Mouse (Mus musculus) macrophage (primary cell): Measurements from ENCODE around the gene Gm45213. TPM values are rescaled to one million over a fixed set of nuclear protein-coding genes. Genes with fewer than 3 reads are reported as not detected.

Experiments used
- H3K27ac ChIP-seq: fragments of 350-480 bp; formaldehyde crosslinking; 2 replicates; pipeline ENCODE4 v1.9.0; 2021
- H3K36me3 ChIP-seq: fragments of 350-480 bp; formaldehyde crosslinking; 2 replicates; pipeline ENCODE4 v1.9.0; 2021; ENCODE audit errors: inconsistent target
- H3K4me3 ChIP-seq: fragments of 350-480 bp; formaldehyde crosslinking; 2 replicates; pipeline ENCODE4 v1.9.0; 2021; ENCODE audit errors: inconsistent target
- H3K79me2 ChIP-seq: fragments of 350-480 bp; formaldehyde crosslinking; 2 replicates; pipeline ENCODE4 v1.9.0; 2021; ENCODE audit errors: inconsistent target
- WGBS: methylation state at CpG from one replicate; pipeline ENCODE4 v1.1.7; 2026; ENCODE audit warnings: inconsistent platforms; ENCODE audit not compliant: missing documents; 5-methylcytosine and 5-hydroxymethylcytosine counted together
- polyA plus RNA-seq: library from polyadenylated mRNA; stranded (reverse); fragments of 250-400 nt; gene quantifications from 3 replicates; pipeline ENCODE4 v1.2.4, GENCODE M21; 2018; ENCODE audit warnings: inconsistent platforms
- total RNA-seq, 78 experiments: library from RNA; depleted of rRNA; stranded (reverse); fragments of 250-400 nt; gene quantifications; 1 replicate in 9 of 78; 2 replicates in 24 of 78; 3 replicates in 43 of 78; 4 replicates in 2 of 78; pipeline ENCODE4 v1.2.4; 2018; ENCODE audit warnings: inconsistent platforms in 56 of 78

Gm45213 gene
- not detected for total RNA-seq (2018; cell fraction: chromatin; rRNA removed)
- total RNA-seq (2018; cell fraction: cytosol; rRNA removed), result not detected
- not detected for total RNA-seq (2018; cell fraction: nucleus; rRNA removed)
- polyA plus RNA-seq, result not detected in 3 replicates

DNA sequence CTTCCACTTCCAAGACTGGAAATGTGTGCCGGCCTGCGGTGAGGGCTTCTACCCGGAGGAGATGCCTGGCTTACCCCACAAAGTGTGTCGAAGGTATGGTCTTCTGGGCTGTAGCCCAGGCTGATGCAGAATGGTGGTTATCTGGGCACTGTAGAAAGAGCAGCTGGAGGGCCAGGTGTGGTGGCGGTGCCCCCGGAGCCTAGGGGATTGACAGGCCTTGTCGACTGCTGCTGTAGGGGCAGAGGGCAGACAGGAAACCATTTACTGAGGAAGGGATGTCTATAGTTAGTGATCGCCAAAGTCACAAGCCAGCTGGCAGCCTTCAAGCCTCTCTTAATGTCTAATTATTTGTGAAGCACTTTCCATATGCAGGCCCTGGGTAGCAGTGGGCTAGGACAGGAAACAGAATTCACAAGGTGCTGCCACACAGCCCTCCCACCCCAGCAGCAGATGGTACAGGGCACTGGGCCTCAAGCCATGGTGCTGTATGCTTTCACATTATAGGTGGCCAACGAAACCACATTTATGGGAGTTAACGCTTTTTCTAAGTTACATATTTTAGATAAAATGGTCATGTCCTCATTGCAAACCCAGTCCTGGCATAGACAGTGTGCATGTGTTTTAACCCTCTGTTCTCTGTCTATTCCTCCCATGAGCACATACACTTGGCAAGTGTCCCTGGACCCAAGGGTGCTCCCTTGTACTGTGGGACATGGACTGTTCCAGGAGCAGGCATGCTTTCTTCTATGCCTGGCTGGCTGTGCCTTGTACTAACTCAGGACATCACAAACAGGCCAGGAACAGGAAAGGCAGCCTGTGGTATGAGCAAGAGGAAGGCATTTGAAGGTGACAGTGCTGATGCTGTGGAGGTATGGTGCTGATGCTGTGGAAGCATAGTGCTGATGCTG, at the start of gene Gm45213:
Gene Gm45213 (plus strand): TSS at position 51 of the 908 bp plus-strand sequence.
- no peaks in the 10 kb centered on the region for H3K36me3 ChIP-seq
- 49% methylated on average over 10 of the region's 10 CpGs for WGBS
- H3K27ac ChIP-seq, result no peak within 1 kb of the TSS
- H3K79me2 ChIP-seq, result no peaks in the 10 kb centered on the region
- H3K4me3 ChIP-seq, result no peak within 1 kb of the TSS

DNA sequence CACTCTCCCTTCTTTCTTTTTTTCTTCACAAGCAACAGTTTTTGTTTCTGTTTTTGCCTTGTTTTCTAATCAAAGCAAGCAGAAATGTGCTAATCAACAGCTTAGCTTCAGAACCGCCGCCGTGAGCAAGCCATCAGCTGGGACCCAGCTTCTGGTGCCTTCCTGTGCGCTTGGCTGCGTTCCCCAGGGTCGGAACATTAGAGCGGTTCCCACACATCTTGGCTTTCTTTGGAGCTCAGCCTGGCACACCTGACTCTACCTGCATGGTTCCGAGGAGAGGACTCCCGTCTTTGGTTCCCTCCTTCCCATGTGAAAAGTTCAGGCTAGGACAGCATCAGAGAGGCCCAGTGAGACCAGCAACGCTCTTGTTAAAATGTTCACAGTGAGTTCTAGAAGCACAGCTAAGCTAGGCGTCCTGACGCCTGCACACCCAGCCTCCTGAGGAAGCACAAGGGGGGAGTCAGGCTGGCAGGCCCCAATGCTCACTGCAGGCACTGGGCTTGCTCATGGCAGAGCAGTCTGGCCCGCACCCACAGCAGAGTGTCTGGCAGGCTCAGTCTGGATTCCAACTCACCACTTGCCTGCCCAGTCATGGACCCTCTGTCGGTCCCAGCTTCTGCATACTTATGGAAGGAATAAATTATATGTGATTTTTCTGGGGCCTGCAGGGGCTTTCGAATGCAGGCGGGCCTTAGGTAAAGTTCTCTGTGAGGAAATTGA, 42.2 kb upstream of the Gm45213 start:
- no peak overlapping the region for H3K4me3 ChIP-seq
- WGBS, result 93% methylated on average over 16 of the region's 16 CpGs
- H3K79me2 ChIP-seq, result no peaks in the 10 kb centered on the region
- no peaks in the 10 kb centered on the region for H3K36me3 ChIP-seq
- no peak overlapping the region for H3K27ac ChIP-seq

DNA sequence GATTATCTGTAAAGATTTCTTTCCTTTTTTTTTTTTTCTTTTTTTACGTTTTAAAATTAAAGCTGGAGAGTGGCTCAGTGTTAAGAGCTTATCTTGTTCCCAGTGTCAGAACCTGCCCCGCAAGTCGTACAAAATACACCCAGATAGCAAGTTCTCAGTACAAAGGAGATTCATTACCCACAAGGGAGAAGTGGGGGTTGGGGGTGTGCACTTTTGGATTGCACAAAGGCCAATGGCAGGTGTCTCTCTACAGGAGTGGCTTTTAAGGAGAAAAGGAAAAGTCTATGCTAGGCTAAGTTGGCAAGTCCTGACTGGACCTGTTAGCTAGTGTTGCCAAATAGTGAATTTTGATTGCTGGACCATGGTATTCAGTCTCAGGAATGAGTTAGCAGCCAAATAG, 41.6 kb upstream of the Gm45213 start:
- Histone ChIP-seq H3K79me2 (no peaks in the 10 kb centered on the region), H3K4me3 (no peak overlapping the region), H3K27ac (no peak overlapping the region), H3K36me3 (no peaks in the 10 kb centered on the region)
- 77% methylated on average over 3 of the region's 3 CpGs for WGBS

DNA sequence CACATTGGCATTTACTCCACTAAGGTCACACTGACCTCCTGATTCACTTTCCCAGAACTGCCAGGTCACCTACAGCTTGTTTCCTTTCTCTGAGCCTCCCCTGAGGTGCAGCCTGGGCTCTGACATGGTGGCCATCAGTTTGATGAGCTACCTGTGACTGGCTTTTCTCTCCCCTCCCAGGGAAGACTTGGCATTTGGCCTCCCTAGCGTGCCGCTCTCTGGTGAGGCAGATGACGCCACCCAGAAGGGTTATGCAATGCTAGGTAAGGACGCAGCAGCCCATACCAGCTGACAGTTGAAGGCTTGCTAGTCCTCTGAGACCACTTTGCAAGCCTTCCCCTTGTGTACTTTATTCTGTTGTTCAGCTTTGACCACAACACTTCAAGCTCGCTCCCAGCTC, 40.0 kb upstream of the Gm45213 start:
- WGBS, result 83% methylated on average over 5 of the region's 5 CpGs
- H3K27ac ChIP-seq, result no peak overlapping the region

DNA sequence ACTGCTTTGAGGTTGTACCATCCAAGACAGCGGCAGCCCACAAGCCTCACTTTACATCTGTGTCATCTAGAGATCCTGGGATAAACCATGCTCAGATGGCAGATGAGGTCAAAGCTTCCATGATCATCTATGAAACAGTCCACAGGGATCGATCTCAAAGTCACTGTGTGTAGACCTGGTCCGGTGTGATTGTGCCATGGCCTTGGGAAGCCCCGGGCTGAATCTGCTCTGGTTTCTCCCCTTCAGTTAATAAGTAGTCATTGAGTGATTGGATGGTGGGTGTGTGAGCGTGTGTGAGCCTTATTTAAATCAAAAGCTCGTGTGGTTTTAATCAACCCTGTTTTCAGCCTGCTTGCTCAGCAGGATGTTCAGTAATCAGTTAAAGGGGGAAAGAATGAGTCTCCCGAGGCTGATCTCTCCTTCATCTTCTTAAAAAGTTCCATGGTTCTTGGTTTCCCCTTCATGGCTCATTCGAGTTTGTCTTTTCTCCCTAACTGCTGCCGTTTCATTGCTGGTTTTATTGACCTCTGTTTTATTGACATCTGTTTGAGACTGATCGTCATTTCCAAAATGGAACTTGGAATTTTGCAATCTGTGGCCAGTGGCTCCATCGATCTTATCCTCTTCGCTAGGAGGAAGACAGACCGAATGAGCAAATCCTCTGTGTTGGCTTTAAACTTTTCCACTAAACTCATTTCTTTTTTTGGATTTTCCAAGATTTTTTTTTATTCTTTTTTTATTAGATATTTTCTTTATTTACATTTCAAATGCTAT, 39.4 kb upstream of the Gm45213 start:
- 88% methylated on average over 13 of the region's 13 CpGs for WGBS
- H3K36me3 ChIP-seq, result no peaks in the 10 kb centered on the region
- no peak overlapping the region for H3K27ac ChIP-seq
- H3K4me3 ChIP-seq, result no peak overlapping the region
- H3K79me2 ChIP-seq, result no peaks in the 10 kb centered on the region

More for the DNA sequence above, 40.0 kb upstream of the Gm45213 start:
- no peaks in the 10 kb centered on the region for H3K79me2 ChIP-seq
- no peaks in the 10 kb centered on the region for H3K36me3 ChIP-seq
- H3K4me3 ChIP-seq, result no peak overlapping the region

DNA sequence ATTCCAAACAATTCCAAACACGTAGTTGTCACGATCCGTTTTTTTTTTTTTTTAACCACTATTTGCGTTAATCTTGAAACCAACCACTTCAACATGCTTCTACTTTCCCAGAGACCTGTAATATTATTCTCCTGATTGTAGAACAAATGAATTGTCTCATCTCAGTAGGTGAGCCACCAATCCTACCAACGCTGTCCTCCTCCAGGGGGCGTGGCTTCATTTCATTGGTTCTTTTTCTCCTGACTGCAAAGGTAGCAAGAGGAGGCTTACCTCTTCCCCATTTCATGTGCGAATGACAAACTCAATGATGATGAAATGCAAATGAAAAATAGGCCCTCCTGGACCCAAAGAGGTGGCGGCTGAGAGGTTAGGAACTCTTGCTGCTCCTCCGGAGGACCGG, 38.3 kb upstream of the Gm45213 start:
- Histone ChIP-seq H3K79me2 (no peaks in the 10 kb centered on the region), H3K36me3 (no peaks in the 10 kb centered on the region), H3K4me3 (no peak overlapping the region), H3K27ac (no peak overlapping the region)
- 93% methylated on average over 10 of the region's 10 CpGs for WGBS

DNA sequence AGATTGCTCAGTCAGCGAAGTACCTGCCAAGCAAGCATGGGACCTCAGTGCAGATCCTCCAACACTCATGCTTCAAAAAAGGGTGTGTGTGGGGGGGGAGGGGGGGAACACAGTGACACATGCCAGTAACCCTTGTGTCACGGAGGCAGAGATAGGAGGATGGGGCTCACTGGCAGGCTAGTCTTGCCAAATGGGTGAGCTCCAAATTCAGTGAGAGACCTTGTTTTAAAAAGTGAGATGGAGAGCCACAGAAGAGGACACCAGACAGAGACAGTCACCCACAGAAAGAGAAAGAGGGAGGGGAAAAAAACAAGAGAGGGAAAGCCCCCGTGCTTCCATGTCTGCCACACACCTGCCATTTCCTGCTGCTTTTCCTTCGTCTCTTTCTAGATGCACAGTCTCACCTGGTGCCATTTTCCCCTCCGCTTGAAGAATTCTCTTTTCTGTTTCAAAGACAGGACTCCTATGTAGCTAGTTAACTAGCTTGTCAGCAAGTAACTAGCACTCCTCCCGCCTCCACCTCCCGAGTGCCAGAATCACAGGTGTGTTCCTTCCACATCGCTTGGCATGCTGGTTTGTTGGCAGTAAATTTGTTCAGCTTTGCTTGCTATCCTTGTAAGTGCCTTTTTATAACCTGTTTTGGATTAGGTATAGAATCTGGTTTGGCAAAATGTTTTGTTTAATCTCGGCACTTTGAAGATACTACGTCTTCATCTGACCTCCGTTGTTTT, 35.1 kb upstream of the Gm45213 start:
- H3K4me3 ChIP-seq, result no peak overlapping the region
- WGBS, result 93% methylated on average over 11 of the region's 11 CpGs
- no peaks in the 10 kb centered on the region for H3K36me3 ChIP-seq
- H3K79me2 ChIP-seq, result no peaks in the 10 kb centered on the region
- H3K27ac ChIP-seq, result no peak overlapping the region

DNA sequence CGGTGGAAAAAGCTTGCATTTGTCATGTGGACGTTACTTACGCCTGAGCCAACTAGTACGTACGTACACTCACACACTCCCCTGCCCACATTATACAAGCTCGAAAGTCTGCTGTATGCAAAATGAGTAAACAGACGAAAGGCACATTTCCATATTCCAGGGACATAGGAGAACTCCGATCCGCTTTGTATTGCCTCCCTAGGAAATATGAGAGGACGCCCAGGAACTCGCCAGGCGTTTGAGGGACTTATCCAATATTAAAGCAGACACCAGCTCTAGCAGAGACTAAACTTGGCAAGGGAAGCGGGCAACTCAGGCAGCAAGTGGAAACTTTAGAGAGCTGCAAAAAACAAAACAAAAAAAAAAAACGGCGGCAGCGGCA, 34.5 kb upstream of the Gm45213 start:
- Histone ChIP-seq H3K79me2 (no peaks in the 10 kb centered on the region), H3K4me3 (no peak overlapping the region), H3K27ac (no peak overlapping the region), H3K36me3 (no peaks in the 10 kb centered on the region)
- 89% methylated on average over 16 of the region's 16 CpGs for WGBS

DNA sequence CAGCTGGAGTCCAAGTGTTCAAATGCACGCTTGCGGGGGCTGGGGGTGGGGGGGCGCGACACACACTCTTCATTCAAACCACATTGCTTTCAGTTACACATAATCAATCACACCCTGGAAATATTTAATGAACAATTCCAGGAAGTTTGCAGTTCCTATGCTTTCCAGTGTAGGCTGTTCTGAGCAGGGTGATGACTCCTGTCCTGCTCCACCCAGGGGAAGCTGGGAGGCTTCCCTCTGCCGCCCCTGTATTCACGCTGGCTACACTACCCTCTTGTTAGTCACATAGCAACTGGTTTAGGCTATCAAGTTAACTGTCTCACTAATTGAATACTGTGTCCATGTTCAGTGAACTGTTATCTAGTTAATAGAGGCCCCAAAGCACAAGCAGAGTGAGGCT, 32.9 kb upstream of the Gm45213 start:
- H3K27ac ChIP-seq, result no peak overlapping the region
- no peaks in the 10 kb centered on the region for H3K36me3 ChIP-seq
- WGBS, result 76% methylated on average over 6 of the region's 6 CpGs
- no peak overlapping the region for H3K4me3 ChIP-seq
- no peaks in the 10 kb centered on the region for H3K79me2 ChIP-seq

DNA sequence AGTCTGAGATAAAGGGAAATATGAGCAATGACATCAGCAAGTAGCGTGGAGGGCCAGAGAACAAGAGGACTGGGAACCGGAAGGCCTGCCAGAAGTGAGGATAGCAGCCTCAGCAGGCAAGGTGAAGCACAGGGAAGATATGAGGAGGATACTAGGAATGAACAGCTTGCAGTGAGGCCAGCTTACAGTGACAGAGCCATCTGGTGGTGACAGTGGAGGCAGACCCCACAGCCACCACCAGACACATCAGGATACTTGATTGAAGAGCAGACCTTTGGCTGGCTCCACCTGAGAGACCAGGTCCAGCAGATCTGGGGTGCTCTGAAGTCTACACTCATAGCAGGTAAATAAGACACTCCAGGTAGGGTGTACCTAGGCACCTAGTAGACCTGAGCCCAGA, 15.7 kb upstream of the Gm45213 start:
- WGBS, result 93% methylated on average over 2 of the region's 2 CpGs

DNA sequence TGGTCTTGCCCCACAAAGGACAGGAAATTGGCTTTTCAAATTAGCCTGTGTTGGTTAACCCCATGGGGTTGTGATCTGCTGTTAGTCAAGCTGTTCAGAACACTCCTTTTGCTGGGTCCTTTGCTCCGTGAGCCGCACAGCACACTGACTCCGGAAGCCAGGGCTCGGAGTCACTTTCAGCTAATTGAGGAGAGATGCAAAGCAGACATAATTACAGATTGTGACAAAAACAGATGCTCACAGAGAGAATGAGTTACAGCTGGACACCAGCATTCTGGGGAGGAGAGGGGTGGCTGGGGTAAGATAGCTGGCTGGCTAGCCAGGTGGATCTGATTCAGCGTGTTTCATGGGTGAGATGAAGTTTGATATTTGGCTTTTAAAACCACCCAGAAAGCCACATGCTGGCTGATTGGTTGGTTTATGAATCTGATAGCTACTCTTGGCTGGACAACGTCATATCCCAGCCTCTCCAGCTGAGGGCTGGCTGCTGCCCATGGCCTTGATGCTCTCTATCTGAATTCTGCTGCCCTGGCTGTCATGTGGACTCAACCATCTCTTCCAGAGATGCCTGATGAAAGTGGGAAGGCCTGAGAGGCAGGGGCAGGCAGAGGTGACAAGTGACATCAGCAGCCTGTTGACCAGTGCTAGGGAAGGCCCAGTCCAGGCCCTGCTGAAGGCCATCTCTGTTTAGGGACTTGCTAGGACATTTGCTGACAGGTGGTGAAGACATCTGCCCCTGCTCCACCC, 14.5 kb upstream of the Gm45213 start:
- H3K4me3 ChIP-seq, result no peak overlapping the region
- no peak overlapping the region for H3K27ac ChIP-seq
- no peaks in the 10 kb centered on the region for H3K36me3 ChIP-seq
- H3K79me2 ChIP-seq, result no peaks in the 10 kb centered on the region
- WGBS, result 89% methylated on average over 6 of the region's 6 CpGs

More for the DNA sequence above, 15.7 kb upstream of the Gm45213 start:
- H3K79me2 ChIP-seq, result no peaks in the 10 kb centered on the region
- H3K36me3 ChIP-seq, result no peaks in the 10 kb centered on the region
- no peak overlapping the region for H3K4me3 ChIP-seq
- no peak overlapping the region for H3K27ac ChIP-seq

DNA sequence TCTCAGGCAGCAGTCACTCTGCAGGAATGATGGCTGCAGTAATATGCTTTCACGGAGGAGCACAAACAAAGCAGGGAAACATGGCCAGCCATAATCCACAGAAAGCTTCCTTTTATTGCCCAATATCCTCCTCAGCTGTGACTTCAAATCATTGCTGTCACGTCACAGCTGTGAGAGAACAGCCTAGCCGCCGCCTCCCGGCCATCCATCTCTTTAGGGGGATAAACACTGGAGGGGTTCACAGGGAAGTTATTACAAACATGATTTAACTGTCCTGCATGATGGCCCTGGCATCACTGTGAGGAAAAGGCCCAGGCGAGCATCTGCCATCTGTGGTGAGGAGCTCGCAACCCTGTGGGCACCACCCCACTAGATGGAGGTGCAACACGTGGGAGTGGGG, 6.6 kb upstream of the Gm45213 start:
- Histone ChIP-seq H3K4me3 (no peak overlapping the region), H3K79me2 (no peaks in the 10 kb centered on the region), H3K36me3 (no peaks in the 10 kb centered on the region), H3K27ac (no peak overlapping the region)
- 43% methylated on average over 8 of the region's 8 CpGs for WGBS

DNA sequence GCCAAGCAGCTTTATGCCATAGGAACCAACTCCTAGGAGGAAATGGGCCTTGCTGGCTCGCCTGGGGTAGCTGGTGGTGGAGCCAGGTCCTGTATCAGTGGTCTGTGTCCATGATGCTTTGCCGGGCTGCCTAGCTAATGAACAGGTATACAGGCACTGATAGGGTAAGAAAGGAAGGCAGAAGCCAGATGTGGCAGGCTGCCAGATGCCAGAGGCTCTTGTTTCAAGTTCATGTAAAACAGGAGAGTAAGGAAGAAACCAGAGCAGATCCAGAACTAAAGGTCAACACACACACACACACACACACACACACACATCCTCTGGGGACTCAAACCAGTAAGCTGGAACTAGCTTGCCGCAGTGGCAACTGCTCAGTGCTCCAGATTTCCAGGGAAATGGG, 5.1 kb upstream of the Gm45213 start:
- 77% methylated on average over 3 of the region's 3 CpGs for WGBS
- no peaks in the 10 kb centered on the region for H3K36me3 ChIP-seq

More for the DNA sequence above, 5.1 kb upstream of the Gm45213 start:
- H3K79me2 ChIP-seq, result no peaks in the 10 kb centered on the region
- H3K4me3 ChIP-seq, result no peak overlapping the region
- H3K27ac ChIP-seq, result no peak overlapping the region
